Mouse (Mus musculus): ENCODE results near the gene Ctsh.

DNA sequence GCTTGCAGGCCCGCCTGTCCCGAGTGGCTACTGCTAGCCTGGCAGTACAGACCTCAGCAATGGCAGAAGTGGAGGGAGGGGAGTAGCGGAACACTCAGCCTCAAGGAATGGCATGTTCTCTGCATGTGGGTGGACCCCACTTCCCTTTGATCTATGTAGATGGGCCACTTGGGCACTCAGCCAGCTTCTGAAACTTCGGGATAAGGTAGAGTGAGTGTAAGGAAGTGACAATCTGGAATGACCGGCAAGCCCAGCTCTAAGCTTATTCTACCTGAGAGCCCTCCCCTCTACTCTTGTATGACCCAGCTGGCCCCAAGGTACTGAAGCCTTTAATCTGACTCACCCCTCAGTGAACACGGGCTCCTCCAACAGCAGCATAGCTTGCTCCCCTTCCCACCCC lies 45.8 kb upstream of the Ctsh start:
- no peak for TF ChIP-seq CTCF (IDR thresholded peaks at IDR 0.05; ENCODE audit: borderline replicate concordance, insufficient read depth, low read depth, low read length)
- TF ChIP-seq POLR2A (IDR thresholded peaks at IDR 0.05; ENCODE audit: borderline replicate concordance, insufficient read depth, low read length) = no peak
